Mouse (Mus musculus): ENCODE data around the gene Map3k11. TPM values are rescaled to one million over a fixed set of nuclear protein-coding genes. Genes with fewer than 3 reads are reported as not detected.

Gene Map3k11
- 25.8 and 27.7 TPM in 2 replicates for polyA plus RNA-seq (2016; fragmentation: Nextera tagmentation; extraction: Ambion mirVana)

DNA sequence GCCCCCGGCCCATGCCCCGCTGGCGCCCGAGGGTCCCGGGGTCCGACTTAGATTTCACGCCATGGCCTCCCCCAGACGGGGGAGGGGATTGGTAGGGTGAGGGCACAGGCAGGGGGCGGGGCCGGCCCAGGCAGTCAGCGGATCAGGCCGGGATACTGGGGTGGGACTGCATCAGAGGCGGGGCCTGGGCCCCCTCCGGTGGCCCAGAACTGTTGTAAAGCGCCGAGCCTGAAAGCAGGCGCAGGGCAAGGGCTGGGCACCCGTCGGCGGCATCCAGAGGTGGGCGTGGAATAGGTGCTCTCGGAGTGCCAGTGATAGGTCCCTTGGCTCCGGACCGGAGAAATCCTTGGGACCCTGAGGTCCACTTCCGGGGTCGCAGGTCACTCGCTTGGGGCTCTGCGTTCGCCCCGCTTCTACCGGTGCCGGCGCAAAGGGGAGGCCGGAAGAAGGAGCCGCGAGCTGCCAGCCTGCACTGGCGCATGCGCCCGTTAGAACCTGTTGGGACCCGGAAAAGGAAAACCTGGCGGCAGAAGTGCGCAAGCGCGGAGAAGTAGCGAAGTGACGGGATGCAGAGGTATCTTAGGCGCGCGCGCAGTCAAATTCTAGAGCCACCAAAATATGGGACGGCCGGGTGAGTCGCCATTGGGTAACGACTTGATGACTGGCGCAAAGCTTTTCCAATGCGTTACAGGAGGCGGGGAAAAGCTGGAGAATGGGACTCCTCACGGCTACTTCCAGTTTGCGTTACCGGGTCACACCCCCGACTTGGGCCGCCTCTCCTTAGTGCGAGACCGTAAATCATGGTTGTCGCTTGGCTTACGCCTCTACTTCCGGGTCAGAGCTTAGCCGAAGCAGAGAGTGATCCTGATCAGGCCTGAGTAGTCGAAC lies at the start of gene Map3k11, which contains the start of gene Pcnx3:
Map3k11 (plus strand) TSS at position 543 of the 888 bp plus-strand sequence.
Pcnx3 (minus strand) TSS at position 709 of the 888 bp plus-strand sequence.
- peak; percentile 79 for ATAC-seq
- WGBS (ENCODE audit: insufficient replicate concordance), result under 1% methylated on average over 69 of the region's 69 CpGs
- H3K9ac ChIP-seq, result peak within 1 kb of the TSS; percentile 89
- peaks cover 67% of the 10 kb centered on the region for H3K4me1 ChIP-seq
- H3K4me2 ChIP-seq, result peak within 1 kb of the TSS; percentile 95
- H3K9me3 ChIP-seq (replicated peaks), result no peaks in the 10 kb centered on the region
- H3K4me3 ChIP-seq, result peak within 1 kb of the TSS; percentile 81
- peak within 1 kb of the TSS; percentile 91 for H3K27ac ChIP-seq
- peaks cover 66% of the 10 kb centered on the region for H3K36me3 ChIP-seq
- no peaks in the 10 kb centered on the region for H3K27me3 ChIP-seq (replicated peaks)

DNA sequence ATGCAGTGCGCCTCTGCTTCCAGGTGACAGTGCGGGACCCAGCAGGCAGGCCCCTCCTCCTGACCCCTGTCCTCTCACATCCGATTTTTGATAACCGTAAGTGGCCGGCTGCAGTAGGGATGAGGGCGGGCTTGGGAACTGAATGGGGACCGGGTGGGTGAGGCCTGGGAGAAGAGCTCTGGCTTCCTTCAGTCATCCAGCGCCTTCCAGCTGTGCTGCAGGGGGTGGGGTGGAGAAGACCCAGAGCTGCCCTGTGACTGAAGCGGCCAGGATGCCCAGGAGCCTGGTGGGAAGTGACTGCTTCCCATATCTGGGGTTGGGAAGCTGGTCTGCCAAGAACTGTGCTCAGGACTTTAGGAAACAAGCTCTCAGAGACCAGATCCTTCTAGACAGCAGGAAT lies 48.2 kb upstream of the Map3k11 start:
- no peak for ATAC-seq
- Histone ChIP-seq H3K27me3 (replicated peaks) (no peaks in the 10 kb centered on the region), H3K27ac (peak overlapping the region; percentile 92; the same call in 1 of the 2 replicates), H3K9me3 (replicated peaks) (no peaks in the 10 kb centered on the region), H3K4me2 (peak overlapping the region; percentile 6; the same call in 1 of the 2 replicates), H3K4me3 (no peak overlapping the region), H3K4me1 (peaks cover 49% of the 10 kb centered on the region), H3K36me3 (peaks cover 69% of the 10 kb centered on the region), H3K9ac (no peak overlapping the region)
- 72% methylated on average over 9 of the region's 9 CpGs for WGBS (ENCODE audit: insufficient replicate concordance)

DNA sequence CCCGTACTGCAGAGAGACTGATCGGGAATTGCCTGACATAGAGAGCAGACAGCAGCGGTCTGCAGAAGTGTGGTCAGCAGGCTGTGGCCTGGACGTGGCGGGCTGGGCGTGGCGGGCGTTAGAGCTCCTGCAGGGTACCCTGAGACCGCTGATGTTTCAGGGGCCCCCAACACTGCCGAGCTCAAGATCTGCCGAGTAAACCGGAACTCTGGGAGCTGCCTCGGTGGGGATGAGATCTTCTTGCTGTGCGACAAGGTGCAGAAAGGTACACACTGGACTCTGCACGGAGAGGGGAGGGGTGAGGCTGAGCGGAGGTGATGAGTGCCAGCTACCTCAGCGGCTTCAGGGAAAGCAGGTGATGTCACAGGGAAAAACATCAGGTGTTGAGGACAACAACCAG lies 47.5 kb upstream of the Map3k11 start:
- ATAC-seq, result no peak

DNA sequence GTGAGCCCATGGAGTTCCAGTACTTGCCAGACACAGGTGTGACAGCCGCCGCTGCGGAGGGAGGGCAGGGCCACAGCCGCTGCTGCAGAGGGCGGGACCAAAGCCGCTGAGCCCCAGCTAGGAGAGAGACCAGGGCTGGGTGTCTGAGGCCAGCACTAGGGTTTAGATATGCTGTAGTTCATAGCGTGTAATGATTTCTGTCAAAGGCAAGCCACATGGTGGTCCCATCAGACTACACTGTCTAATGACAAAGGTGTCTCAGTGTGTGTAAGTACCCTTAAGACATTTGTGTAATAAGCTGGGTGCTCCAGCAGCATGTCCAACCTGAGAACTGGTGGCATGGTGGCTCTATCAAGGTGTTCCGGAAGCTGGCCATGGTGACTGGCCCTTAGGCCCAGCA lies 46.9 kb upstream of the Map3k11 start:
- no peaks in the 10 kb centered on the region for H3K9me3 ChIP-seq (replicated peaks)
- H3K36me3 ChIP-seq, result peaks cover 82% of the 10 kb centered on the region
- 81% methylated on average over 8 of the region's 8 CpGs for WGBS (ENCODE audit: insufficient replicate concordance)
- no peak for ATAC-seq
- no peaks in the 10 kb centered on the region for H3K27me3 ChIP-seq (replicated peaks)
- peaks cover 41% of the 10 kb centered on the region for H3K4me1 ChIP-seq
- no peak overlapping the region for H3K4me3 ChIP-seq
- no peak overlapping the region for H3K9ac ChIP-seq
- H3K4me2 ChIP-seq, result no peak overlapping the region
- no peak overlapping the region for H3K27ac ChIP-seq

More for the DNA sequence above, 47.5 kb upstream of the Map3k11 start:
- H3K4me2 ChIP-seq, result no peak overlapping the region
- H3K4me1 ChIP-seq, result peaks cover 47% of the 10 kb centered on the region
- 78% methylated on average over 17 of the region's 17 CpGs for WGBS (ENCODE audit: insufficient replicate concordance)
- no peak overlapping the region for H3K9ac ChIP-seq
- no peaks in the 10 kb centered on the region for H3K27me3 ChIP-seq (replicated peaks)
- peak overlapping the region; percentile 38; the same call in 1 of the 2 replicates for H3K27ac ChIP-seq
- H3K4me3 ChIP-seq, result no peak overlapping the region
- H3K9me3 ChIP-seq (replicated peaks), result no peaks in the 10 kb centered on the region
- peaks cover 76% of the 10 kb centered on the region for H3K36me3 ChIP-seq

DNA sequence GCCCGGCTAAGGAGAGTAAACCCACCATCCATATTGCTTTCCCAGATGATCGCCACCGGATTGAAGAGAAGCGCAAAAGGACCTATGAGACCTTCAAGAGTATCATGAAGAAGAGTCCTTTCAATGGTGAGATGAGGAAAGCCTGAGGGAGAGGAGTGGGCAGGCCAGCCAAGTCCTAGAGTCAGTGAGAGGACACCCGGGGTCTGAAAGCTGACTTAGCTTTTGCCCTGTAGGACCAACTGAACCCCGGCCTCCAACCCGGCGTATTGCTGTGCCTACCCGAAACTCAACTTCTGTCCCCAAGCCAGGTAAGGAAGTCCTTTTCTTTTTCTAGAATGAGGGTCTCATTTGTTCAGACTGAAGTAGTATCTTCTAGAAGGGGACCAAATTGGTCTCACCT lies 43.3 kb upstream of the Map3k11 start:
- ATAC-seq, result no peak
- Histone ChIP-seq H3K4me3 (no peak overlapping the region), H3K27ac (no peak overlapping the region), H3K4me1 (peaks cover 43% of the 10 kb centered on the region), H3K4me2 (no peak overlapping the region), H3K9me3 (replicated peaks) (no peaks in the 10 kb centered on the region), H3K9ac (no peak overlapping the region), H3K36me3 (peaks cover 83% of the 10 kb centered on the region), H3K27me3 (replicated peaks) (no peaks in the 10 kb centered on the region)
- 88% methylated on average over 9 of the region's 9 CpGs for WGBS (ENCODE audit: insufficient replicate concordance)

DNA sequence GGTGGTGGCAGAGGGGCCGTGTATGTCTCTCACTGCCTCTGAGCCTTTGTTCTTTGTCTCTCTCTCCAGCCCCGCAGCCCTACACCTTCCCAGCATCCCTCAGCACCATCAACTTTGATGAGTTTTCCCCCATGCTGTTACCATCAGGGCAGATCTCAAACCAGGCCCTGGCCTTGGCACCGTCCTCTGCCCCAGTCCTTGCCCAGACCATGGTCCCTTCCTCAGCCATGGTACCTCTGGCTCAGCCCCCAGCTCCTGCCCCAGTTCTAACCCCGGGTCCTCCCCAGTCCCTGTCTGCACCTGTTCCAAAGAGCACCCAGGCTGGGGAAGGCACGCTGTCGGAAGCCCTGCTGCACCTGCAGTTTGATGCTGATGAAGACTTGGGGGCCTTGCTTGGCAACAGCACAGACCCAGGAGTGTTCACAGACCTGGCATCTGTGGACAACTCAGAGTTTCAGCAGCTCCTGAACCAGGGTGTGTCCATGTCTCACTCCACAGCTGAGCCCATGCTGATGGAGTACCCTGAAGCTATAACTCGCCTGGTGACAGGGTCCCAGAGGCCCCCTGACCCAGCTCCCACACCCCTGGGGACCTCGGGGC lies 41.7 kb upstream of the Map3k11 start:
- no peaks in the 10 kb centered on the region for H3K27me3 ChIP-seq (replicated peaks)

DNA sequence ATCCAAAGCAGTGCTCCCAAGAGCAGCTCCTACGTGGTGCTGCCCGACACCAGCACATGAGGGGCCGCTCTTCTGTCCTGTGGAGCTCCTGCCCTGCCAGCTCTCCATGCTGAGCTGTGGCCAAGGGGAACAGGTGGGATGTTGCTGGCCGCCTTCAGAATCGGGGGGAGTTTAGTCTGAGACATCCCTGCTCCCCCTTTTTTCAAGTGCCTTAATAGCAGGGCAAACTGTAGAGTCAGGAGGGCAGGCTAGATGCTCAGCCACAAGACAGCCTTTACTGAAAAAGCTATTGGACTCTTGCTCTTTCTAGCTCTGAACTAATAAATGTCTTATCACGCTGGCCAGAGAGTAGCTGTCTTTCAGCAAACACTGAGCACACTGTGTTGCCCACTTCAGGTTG lies 40.8 kb upstream of the Map3k11 start:
- Histone ChIP-seq H3K4me2 (no peak overlapping the region), H3K27me3 (replicated peaks) (no peaks in the 10 kb centered on the region), H3K4me3 (no peak overlapping the region), H3K36me3 (peaks cover 83% of the 10 kb centered on the region), H3K9ac (no peak overlapping the region), H3K27ac (0 out of 2 replicates have a peak overlapping the region, but pooled peaks have one; percentile 59), H3K4me1 (peaks cover 46% of the 10 kb centered on the region), H3K9me3 (replicated peaks) (no peaks in the 10 kb centered on the region)
- no peak for ATAC-seq
- WGBS (ENCODE audit: insufficient replicate concordance), result 84% methylated on average over 6 of the region's 6 CpGs

More for the DNA sequence above, 41.7 kb upstream of the Map3k11 start:
- H3K9ac ChIP-seq, result no peak overlapping the region
- no peak for ATAC-seq
- peaks cover 83% of the 10 kb centered on the region for H3K36me3 ChIP-seq
- no peak overlapping the region for H3K4me2 ChIP-seq
- WGBS (ENCODE audit: insufficient replicate concordance), result 84% methylated on average over 8 of the region's 8 CpGs
- H3K27ac ChIP-seq, result no peak overlapping the region; the same call in 1 of the 2 replicates
- no peak overlapping the region for H3K4me3 ChIP-seq
- no peaks in the 10 kb centered on the region for H3K9me3 ChIP-seq (replicated peaks)
- peaks cover 37% of the 10 kb centered on the region for H3K4me1 ChIP-seq

DNA sequence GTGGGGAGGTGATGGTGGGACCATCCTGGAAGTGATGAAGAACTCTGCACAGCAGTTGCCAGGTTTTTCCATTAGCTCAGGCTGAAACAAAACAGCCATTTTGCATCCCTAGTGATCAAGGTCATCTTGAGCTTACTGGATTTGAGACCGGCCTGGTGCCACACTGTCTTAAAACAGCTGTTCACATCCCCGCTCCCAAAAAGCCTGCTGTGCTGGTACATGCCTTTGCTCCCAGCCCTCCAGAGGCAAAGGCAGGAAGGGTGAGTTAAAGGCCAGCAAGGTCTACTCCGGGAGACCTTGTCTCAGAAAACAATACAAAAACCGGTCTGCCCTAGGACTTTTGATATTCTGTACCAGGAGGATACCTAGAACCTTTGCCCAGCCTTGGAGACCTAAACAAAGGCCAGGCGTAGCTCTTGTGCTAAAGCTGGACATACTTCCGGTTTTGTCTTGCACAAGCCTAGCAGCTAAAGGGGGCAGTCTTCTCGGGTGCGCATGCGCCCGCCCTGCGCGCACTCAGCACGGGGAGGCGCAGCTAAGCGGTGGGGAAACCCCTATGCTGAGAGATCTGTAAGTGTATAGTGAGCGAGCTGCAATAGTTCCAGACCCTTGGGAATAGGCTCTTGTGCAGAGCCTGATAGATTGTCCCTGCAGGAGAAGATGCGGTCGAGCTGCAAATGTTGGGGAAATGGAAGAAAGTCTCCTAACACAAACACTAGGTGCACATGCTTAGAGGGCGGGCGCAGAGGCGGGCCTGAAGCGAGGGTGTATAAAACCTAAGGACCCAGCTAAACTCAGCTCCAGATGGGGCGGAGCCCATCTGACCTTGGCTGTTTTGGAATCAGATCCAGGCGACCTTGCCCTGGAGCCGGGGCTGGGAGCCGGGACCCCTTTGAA lies 39.9 kb upstream of the Map3k11 start:
- H3K9ac ChIP-seq, result peak overlapping the region; percentile 42
- H3K36me3 ChIP-seq, result peaks cover 84% of the 10 kb centered on the region
- H3K4me2 ChIP-seq, result peak overlapping the region; percentile 70
- no peaks in the 10 kb centered on the region for H3K27me3 ChIP-seq (replicated peaks)
- WGBS (ENCODE audit: insufficient replicate concordance), result 10% methylated on average over 26 of the region's 26 CpGs
- ATAC-seq, result peak; percentile 77
- H3K27ac ChIP-seq, result peak overlapping the region; percentile 59
- H3K4me1 ChIP-seq, result peaks cover 47% of the 10 kb centered on the region
- no peaks in the 10 kb centered on the region for H3K9me3 ChIP-seq (replicated peaks)
- peak overlapping the region; percentile 42 for H3K4me3 ChIP-seq

DNA sequence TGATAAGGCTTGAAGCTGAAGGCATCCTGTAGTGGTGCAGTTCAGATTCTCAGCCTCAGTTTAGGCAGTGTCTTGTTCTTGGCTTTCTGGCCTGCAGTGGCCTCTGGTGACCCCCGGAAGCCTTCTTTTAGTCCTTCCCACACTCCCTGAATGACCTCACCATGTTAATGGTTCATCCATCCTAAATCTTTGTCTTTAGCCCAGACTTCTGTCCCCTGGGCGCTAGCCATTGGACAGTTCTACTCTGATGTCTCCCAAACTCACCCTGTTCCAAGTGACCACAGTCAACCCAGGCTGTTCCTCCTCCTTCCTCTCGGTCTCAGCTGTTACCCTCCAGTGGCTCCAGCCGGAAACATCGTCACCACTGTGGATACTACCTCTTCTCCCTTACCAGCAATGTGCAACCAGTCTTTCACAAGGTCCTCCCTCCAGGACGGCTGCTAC lies 39.2 kb upstream of the Map3k11 start:
- no peak for ATAC-seq
- H3K27me3 ChIP-seq (replicated peaks), result no peaks in the 10 kb centered on the region
- WGBS (ENCODE audit: insufficient replicate concordance), result 52% methylated on average over 6 of the region's 6 CpGs
- peak overlapping the region; percentile 70 for H3K4me2 ChIP-seq
- H3K4me1 ChIP-seq, result peaks cover 49% of the 10 kb centered on the region
- no peaks in the 10 kb centered on the region for H3K9me3 ChIP-seq (replicated peaks)
- H3K36me3 ChIP-seq, result peaks cover 84% of the 10 kb centered on the region
- H3K4me3 ChIP-seq, result peak overlapping the region; percentile 42
- peak overlapping the region; percentile 42 for H3K9ac ChIP-seq
- H3K27ac ChIP-seq, result peak overlapping the region; percentile 61

DNA sequence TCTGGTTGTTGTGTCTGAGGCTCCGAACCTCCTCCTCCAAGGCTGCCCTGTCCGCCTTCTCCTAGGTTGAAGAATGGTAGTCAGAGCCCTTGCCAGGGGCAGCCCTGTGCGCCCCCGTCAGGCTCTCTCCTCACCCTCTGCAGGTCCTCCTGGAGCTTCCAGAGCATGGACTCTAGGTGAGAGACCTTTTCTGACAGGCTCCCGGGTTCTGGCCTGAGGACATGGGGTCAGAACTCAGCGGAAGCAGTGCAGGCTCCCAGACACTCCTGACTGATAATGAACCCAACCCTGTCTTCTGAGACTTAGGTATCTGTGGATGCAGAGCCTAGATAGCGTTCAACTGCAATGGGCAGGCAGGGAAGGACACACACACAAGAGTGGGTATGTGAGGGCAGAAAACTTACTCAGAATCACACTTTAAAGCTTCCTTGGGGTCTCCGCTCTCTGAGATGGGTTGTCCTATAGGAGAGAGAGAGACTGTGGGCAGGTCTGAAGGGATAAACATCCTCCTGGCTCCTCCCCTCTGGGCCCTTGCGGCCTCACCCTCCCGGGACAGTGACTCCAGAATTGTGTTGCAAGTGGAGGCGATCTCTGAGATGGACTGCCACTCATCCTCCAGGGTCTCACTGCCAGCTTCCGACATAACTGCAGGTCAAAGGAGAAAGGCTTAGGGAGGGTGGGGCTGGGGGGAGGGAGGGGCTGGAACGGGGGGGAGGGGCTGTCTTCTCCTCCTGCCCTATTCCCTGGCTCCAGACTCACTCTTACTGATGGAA lies 36.9 kb upstream of the Map3k11 start:
- peak; percentile 48 for ATAC-seq
- Histone ChIP-seq H3K4me2 (peak overlapping the region; percentile 14), H3K4me3 (no peak overlapping the region), H3K9ac (no peak overlapping the region), H3K27me3 (replicated peaks) (no peaks in the 10 kb centered on the region), H3K36me3 (peaks cover 84% of the 10 kb centered on the region), H3K4me1 (peaks cover 56% of the 10 kb centered on the region), H3K27ac (peak overlapping the region; percentile 49; the same call in 1 of the 2 replicates), H3K9me3 (replicated peaks) (no peaks in the 10 kb centered on the region)
- WGBS (ENCODE audit: insufficient replicate concordance), result 66% methylated on average over 13 of the region's 13 CpGs

DNA sequence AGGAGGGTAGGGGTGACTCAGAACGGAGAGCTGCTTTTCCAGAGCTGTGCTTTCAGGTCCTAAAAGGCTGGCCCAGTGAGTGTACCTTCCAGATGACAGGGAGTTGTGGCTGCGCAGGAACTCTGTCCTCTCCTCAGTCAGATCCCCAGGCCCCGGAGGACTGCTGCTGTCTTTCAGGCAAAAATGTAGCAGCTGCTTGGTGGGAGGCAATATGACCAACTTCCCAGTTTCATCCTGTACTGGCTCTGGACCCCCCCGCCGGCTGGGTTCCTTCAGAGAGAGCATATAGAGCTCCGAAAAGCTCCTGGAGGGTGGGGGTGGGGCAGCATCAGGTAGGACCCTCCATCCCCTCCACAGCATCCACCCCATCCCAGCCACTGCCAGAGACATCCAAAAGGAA lies 36.0 kb upstream of the Map3k11 start:
- Histone ChIP-seq H3K4me2 (no peak overlapping the region; the same call in 1 of the 2 replicates), H3K27me3 (replicated peaks) (no peaks in the 10 kb centered on the region), H3K4me3 (no peak overlapping the region), H3K4me1 (peaks cover 52% of the 10 kb centered on the region), H3K27ac (no peak overlapping the region), H3K36me3 (peaks cover 84% of the 10 kb centered on the region), H3K9me3 (replicated peaks) (no peaks in the 10 kb centered on the region), H3K9ac (no peak overlapping the region)
- 83% methylated on average over 6 of the region's 6 CpGs for WGBS (ENCODE audit: insufficient replicate concordance)
- ATAC-seq, result no peak

Data from liver, embryonic 12.5 days (tissue).